Mouse (Mus musculus): Measurements from ENCODE around the gene Myt1l.

Myt1l gene

DNA sequence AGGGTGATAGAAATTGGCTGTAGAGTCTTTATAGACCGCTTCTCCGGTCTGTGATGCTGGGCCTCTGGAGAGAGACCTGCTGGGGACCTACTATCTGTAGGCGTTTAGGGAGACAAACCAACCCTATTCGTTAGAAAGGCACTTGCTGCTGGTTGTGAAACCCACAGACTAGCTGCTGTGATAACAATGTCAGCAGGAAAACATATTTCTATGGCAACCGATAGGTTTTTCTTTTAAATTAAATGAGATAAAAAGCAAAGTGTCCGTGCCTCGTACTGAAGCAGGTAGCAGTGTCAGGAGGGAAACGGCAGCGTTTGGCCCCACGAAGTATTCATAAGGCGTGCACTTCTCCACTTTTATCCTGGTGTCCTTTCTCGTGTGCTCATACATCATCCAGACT is 127.5 kb downstream of the Myt1l start:
- DNase-seq (ENCODE audit: low spot score in 2 of 2) = no peak

DNA sequence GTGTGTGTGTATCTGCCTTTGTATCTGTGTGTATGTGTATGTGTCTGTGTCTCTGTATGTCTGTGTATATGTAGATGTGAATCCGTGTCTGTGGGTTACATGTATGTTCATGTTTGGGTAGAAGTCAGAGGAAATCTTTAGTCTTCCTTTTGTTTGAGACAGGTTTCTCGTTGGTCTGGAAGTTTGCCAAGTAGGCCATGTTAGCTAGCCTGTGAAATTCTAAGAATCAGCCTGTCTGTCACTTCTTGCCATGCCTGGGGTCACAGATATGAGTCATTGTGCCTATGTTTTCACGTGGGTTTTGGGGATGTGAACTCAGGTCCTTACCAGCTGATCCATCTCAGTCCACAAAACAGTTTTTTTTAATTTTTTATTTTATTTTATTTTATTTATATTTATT is 128.9 kb downstream of the Myt1l start:
- no peak for DNase-seq (ENCODE audit: low spot score in 2 of 2)

DNA sequence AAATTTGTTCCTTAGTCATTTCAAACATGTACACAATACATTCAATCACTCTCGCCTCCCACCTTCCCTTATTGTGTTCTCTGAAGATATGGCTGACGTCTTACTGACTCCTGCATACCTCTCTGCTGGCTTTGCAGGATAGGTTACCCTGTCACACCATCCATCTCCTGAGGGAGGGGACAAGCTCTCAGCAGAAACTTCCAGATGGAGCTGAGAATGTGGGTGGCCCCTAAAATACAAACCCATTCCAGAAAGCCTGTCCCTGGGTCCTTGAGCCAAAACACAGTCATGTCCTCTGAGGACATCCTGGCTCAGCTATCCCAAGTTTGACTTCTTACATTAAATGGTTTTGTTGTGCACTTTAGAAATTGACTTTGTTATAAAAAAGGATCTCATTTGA is 129.7 kb downstream of the Myt1l start:
- no peak for DNase-seq (ENCODE audit: low spot score in 2 of 2)

DNA sequence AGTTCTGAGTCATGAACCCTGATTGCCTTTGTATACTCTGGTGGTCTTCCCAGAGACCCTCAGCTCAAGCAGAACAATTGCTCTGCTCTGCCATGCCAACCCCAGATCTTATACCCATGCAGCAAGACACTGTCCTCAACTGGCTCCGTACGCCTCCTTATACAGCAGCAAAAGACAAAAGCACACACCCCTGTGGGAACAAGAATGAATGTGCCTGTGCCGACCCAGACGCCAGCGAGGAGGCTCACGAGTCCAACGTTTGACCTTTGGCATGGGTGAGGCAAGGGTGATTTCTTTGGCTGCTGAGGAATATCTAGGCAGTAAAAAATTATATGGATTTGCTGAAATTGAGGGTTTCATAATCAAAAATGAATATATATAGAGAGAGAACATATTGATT is 143.8 kb downstream of the Myt1l start:
- DNase-seq (ENCODE audit: low spot score in 2 of 2) = no peak

DNA sequence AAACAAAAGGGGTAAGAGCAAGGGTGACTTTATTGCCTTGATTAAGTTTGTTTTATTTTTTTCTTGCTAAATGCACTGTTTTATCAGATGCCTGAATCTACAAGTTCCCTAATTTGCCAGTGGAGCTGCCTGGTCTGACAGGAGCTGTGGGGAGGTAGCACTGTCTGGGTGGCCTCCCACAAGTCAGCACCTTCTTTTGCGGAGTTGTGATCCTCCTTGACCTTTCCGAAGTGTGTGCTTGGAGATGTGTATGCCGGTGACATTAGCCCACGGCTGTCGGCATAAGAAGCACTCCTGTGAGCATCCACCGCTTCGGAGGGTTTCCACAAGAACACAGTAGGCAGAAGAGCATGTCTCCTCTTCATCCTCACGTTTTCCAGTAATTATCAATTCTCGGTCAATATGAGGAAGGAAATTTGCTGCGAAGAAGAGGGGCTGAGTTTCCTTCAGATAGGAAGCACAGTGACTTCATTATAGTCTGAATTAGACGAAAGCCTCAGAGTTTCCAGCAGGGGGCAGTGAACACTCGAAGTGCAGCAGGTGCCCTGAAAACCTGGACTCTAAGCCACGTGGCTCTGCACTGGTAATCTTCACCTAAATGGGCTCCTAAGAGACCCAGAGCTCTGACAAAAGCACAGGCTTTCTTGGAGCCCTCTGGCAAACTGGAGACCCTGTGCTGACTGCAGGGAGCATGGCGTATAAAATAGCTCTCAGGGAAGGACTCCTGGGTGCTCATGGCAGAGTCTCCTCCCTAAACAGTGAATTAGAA is 147.6 kb downstream of the Myt1l start:
- no peak for DNase-seq (ENCODE audit: low spot score in 2 of 2)

DNA sequence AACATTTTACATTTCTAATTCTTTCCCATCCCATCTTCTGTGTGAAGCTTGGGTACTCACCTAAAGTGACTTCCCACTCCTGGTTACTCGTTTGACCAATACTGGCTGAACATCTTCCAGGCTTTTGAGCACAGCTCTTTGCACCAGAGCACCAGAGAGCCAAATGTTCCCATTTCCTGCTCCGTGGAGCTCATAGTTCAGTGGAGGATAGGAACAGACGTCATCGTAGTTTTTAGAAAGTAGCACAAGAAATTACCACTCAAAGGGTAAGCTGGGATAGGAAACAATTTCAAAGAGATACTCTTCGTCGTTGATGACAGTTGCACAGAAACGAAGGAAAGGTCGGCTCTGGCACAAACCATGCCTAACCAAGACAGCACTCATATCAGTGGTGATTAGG is 154.2 kb downstream of the Myt1l start:
- DNase-seq (ENCODE audit: low spot score in 2 of 2) = no peak

DNA sequence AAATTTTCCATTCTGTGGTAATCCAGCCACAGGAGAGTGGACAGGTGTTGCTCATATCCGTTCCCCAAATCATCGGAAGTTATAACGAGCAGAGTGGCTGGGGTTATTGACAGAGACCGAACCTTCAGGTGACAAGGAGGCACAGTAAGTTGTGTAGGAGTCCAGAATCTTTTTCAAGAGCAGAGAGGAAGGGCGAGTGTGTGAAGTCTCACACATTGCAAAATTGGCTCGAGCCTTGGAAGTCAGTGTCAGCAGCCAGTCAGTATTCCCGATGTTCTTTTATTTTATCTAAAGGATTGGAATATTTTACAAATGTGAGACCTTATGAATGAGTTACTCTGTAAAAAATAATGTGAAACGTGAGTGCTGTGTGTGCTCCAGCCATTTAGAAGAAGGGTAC is 154.8 kb downstream of the Myt1l start:
- DNase-seq (ENCODE audit: low spot score in 2 of 2) = no peak

DNA sequence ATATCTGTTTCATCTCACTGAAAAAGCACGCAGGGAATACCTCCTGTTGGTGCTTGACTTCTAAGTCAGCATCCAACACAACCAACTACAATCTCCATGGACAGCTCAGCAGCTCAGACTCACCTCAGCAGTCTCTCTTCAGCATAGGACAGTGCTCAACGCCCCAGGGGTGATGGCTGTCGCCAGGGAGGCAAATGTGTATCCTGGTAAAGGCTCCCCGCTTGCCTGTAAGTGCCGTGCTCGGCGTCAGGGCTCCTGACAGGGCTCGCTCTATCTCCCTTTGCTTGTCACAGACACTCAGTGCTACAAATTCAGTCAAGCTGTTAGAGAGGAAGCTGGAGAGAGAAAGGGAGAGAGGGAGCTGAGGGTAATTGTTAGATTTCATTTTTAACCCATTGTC is 158.1 kb downstream of the Myt1l start:
- no peak for DNase-seq (ENCODE audit: low spot score in 2 of 2)

DNA sequence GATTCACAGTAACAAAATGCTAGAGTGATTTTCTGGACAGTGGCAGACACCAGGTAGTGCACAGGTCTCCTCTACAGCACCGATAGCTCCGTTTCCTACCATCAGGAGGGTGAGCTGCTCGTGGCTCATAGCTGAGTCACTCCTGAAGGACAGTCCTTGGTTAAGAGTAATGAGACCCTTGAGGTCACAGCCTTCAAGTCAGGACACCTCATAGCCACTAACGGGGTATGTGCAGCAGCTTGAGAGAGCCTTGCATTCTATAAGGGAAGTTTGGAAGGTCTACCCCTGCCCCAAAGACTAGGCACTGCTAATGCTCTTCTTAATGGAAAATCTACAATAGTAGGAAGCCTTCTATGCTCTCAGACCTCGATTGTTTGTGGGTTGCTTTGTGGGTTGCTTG is 163.4 kb downstream of the Myt1l start:
- no peak for DNase-seq (ENCODE audit: low spot score in 2 of 2)

DNA sequence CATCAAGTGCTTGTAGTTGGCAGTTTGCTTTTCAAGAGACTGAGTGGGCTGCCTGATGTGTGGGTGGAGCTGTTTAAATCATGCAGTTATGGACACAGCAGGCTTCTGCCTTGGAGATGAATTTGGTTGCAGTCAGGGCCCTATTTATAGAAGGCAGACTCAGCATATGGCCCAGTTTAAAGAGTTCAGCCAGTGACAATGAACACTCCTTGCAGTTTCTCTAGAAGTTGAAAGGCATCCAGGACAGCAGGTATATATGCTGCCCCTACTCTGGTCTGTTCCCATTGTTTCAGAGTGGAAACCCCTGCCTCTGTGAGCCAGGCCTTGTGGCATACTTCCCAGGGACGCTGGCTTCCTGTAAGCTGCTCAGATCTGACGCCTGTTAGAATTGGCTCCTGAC is 167.0 kb downstream of the Myt1l start:
- DNase-seq (ENCODE audit: low spot score in 2 of 2) = no peak

DNA sequence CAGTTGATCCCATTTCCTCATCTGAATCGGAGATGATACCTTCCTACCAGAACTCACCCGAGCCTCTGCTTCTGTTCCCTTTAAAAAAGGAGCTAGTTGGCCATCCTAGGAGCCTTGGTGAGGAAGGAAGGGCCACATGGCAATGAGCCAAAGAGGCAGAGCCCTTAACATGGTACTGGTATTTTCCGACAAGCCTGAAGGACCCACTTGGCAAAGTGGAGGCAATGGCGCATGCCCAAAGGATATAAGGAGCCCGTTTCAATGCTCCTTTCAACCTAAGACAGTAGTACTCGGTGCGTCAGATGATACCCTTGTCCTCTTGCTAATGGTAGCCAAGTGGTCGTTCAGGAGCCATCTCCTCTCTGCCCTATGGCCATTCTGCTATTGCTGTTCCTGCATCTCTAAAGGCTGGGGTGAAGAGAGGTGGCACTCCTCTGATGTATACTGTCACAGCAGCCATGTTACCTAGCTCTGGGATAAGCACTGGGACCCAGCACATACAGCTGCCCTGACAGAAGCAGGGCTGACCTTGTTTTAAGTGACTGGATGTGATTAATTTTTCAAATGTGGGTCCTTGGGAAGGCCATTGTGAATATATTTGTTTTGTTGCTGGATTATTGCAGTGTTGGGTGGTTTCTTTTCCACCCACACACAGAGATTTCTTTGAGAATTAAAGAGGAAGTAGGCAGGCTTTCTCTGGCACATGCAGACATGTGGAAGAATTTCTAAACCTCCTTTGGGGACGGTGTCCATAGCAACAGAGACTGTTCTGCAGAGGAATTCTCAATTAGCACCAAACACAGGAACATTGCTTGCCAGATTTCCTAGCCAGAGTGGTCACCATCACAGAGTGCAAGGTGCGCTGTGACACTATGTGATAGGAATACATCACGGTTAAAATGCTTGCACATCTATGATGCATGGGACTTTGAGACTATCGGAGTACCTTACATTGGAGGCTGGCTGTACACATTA is 169.6 kb downstream of the Myt1l start:
- DNase-seq (ENCODE audit: low spot score in 2 of 2) = no peak

DNA sequence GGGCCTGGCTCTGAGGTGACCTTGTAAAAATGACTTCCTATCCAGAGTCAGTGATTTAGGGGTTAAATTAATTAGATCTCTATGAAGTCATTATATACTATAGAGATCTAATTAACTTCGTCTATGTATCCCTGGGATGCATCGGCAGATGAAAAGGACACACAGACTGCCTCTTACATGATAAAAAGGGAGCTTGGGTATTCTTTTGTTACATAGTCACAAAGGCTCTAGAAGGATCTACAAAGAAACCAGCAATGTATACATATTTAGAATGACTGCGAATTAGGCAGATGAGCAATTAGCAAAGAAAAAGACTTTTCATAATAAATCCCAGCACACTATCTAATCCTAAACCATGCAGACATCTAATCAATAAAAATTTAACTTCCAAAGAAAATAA is 170.4 kb downstream of the Myt1l start:
- no peak for DNase-seq (ENCODE audit: low spot score in 2 of 2)

DNA sequence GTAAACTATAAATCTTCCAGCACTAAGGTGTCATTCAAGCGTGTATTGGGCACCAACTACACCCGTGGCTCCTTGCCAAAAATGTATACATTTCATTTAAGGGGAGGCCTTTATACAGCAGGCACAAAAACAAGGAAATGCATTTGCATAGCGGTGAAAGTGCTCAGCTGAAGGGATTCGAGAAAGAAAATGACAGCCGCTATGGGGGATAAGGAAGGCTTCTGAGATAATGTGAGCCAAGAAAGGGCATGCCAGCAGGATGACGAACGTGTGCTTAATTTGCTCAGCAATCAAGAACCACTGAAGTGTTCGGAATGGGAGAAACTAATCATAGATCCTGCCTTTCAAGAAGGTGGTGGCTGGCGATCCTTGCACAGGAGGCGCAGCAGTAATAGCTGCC is 170.8 kb downstream of the Myt1l start:
- DNase-seq (ENCODE audit: low spot score in 2 of 2) = no peak

DNA sequence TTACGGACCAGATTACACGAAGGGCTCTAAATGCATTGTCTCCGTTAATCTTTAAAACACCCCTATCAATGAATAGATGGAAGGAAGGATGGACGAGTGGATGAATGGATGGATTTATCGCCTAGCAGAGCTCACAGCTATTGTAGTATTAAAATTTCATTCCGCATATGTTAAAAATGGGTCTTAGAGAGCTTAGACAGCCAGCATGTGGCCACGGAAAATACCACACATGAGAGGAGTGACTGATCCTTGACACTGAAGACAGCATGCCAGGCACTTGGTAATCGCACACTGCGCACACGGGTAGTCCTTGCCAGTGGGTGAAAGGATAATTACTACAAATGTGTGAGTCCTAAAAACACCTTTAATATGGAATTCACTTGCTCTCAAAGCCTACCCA is 171.2 kb downstream of the Myt1l start:
- no peak for DNase-seq (ENCODE audit: low spot score in 2 of 2)

DNA sequence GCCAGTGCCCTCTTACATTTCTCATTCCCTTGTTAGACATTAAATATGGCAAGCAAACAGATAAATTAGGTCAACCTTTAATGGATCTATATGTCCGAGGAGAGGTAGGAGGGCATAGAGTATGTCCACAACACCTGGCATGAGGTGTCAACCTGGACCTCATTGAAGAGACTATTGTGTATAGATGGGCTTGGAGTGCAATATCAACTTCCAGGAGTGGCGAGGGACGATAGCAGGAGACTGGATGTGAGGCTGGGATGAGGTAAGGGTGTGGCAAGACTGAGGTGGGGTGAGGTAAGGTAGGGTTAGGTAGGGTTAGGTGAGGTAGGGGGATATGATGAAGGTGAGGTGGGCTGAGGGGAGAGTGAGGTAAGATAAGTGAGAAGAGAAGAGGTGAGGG is 171.8 kb downstream of the Myt1l start:
- DNase-seq (ENCODE audit: low spot score in 2 of 2) = no peak

DNA sequence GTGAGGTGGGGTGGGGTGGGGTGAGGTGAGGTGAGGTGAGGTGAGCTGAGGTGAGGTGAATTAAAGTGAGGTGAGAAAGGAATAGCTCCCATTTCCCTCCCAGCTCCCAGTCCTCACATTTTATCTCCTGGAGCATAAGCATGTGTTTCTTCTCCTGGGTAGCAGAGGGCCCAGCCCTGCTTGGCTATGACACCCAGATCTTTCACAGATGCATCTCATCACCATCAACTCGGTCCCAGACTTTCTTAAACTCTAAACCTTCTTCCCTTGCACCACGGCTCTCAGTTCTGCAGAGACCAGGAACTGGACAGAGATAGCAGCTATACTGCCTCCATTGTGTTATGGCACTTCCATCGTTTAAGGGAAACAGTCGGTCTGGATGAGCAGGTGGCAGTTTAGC is 172.9 kb downstream of the Myt1l start:
- DNase-seq (ENCODE audit: low spot score in 2 of 2) = no peak

DNA sequence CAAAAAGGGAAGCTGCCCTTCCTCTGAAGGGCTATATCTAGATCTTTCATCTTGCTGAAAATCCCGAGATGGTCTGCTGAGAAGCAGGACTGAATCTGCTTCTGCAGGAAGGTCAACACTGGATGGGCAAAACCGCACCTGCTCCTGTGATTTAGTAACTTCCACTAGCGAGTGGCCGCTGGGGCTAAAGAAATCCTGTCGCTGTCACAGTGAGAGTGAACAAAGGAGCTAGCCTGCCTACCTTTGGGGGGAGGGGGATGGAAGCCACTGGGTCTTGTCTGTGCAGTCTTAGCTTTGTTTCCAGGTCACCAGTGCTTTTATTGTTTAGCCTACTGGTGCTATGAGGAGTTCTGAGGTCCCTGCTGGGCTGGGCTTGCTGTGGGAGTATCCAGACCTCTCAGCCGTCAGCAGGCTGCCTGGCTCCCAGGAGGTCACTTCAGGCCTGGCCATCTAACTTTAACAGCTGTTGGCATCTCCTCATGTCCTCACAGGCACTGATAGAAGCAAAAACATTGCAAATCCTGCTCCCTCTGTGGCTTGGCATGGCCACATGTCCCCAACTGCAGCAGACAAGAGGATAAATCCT is 173.6 kb downstream of the Myt1l start:
- DNase-seq (ENCODE audit: low spot score in 2 of 2) = no peak

DNA sequence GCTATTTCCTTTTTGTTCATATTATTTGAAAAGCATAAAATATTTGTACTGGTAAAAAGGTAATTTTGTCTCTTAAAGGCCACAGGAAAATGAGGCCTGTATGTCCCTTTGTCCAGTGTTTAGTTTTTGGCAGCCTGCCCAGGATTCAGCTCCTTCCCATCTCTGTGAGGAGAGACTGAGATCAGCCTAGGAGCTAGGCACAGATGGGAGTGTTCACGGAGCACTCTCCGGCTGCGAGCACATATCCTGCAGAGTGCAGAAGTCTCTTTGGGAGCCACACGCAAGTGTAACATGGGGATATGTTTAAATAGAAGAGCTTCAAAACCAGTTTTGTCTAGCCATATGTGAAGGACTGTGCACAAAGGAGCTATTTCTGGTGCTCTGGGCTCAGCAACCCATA is 174.4 kb downstream of the Myt1l start:
- no peak for DNase-seq (ENCODE audit: low spot score in 2 of 2)

DNA sequence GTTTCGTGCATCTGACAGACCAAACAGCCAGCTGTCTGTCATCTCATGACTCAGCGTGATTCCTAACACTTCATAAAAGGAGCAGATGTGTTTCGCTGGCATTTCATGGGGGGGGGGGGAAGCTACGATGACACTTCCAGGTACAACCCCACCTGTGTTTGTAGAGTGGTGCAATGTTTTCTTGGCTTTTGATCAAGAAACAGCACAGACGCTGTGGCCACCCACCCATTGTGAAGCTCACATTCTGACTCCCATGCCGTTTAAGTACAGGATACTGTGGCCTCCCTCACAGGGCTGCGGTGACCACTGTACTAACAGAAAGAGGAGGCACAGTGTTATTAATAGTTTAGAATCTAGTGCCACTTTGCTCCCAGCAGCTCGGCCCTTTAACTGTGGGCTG is 175.4 kb downstream of the Myt1l start:
- no peak for DNase-seq (ENCODE audit: low spot score in 2 of 2)

DNA sequence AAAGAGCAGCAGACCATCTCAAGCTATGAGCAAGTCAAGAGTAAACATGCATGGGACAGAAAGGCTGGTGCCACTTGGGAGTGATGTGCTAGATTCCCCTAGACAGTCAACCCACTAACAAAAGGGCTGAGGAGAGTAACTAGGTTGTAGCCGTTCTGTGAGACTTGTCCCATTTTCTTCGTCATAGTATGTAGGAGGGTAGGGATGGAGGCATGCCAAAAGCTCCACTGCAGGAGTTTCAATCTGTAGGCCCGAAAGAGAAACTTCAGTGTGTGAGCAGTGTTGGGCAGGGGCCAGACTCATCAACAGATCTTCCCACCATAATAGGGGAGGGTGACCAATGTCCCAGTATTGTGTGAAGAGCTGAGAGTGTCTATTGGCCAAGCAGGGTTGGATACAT is 178.9 kb downstream of the Myt1l start:
- DNase-seq (ENCODE audit: low spot score in 2 of 2) = no peak

DNA sequence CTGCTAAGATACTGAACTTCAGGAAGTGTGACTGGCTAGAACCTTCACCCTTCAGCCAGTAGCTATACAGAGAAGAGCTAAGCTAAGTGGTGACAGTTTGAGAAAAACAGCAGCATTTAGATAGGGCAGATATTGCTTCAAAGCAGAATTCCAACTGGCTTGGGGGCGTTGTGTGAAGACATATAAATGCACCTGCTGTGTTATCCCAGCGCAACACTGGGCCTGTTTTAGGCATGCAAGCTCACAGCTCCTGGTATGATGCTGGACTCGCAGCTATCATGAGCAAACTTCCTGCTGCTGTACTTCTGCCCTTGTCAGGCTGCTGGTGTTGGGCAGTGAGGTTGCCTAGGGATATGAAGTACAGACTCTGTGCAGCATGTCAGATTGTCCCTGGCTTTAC is 180.0 kb downstream of the Myt1l start:
- DNase-seq (ENCODE audit: low spot score in 2 of 2) = no peak

DNA sequence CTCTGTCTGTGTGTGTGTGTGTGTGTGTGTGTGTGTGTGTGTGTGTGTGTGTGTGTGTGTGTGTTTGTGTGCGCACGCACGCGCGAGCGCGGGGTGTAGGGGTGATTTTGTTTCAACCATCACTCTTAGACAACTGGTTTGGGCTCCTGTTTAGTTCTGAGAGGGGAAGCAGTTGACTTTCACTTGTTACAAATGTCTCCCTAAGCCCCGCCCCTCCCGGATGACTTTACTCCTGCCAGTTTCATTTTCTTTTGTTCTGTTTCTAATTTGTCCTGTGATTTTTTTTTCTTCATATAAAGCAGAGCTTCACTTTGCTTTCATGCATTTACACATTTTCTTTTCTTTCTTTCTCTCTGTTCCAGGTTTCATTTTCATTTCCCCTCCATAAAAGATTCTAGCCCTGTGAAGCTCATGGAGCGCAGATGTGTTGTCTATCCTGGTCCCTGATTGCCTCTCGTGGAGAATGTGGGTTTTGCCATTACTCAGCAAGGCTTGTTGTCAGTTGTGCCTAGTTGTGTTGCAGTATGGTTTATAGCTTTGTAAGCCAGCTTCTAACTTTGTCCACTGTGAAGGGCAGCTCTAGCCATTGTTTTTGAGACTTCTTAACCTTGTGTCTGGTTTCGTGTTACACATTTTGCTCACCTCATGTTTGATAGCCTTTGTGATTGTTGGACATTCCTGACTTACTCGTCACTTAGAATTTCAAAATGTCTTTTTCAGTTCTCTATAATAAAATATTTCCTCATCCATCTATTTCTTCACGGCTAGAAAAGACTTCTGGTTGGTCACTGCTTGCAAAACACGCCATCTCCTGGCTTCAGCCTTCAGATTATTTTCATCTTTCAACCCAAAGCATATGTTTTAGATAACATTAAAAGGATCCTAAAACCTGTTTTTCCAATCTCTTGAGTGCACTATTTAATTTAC is 184.9 kb downstream of the Myt1l start:
- no peak for DNase-seq (ENCODE audit: low spot score in 2 of 2)

All from natural killer cell, adult 2 months (primary cell).